Mouse (Mus musculus): Measurements from ENCODE around the gene Rasa4. TPM values are rescaled to one million over a fixed set of nuclear protein-coding genes. Genes with fewer than 3 reads are reported as not detected.

Gene Rasa4
- polyA plus RNA-seq, 1 experiment from 2014 or later: 2.3 TPM

Small RNAs within 50 kb of the gene (microRNA-seq; reads per million reads assigned to microRNA genes)
- gene Mir7035: not detected

Other genes with a start within 250 kb of the Rasa4 start
- gene Hspb1, start 196.0 kb upstream of the Rasa4 start, polyA plus RNA-seq (2015; fragmentation: Nextera tagmentation; extraction: Ambion mirVana): 794 and 965 TPM in 2 replicates
- 167 and 202 TPM in 2 replicates for gene Ywhag, start 149.3 kb upstream of the Rasa4 start, polyA plus RNA-seq (2015; fragmentation: Nextera tagmentation; extraction: Ambion mirVana)
- 0.45 and 0.91 TPM in 2 replicates for gene Ssc4d, start 109.4 kb upstream of the Rasa4 start, polyA plus RNA-seq (2015; fragmentation: Nextera tagmentation; extraction: Ambion mirVana)
- gene Zp3, start 103.8 kb upstream of the Rasa4 start, polyA plus RNA-seq (2015; fragmentation: Nextera tagmentation; extraction: Ambion mirVana): not detected in 2 replicates
- 21.8 and 22.5 TPM in 2 replicates for gene Dtx2, start 89.1 kb upstream of the Rasa4 start, polyA plus RNA-seq (2015; fragmentation: Nextera tagmentation; extraction: Ambion mirVana)
- gene Upk3b, start 45.4 kb upstream of the Rasa4 start, polyA plus RNA-seq (2015; fragmentation: Nextera tagmentation; extraction: Ambion mirVana): 26.7 and 28.7 TPM in 2 replicates
- 1.2 and 2.6 TPM in 2 replicates for gene Upk3bl, start 29.4 kb upstream of the Rasa4 start, polyA plus RNA-seq (2015; fragmentation: Nextera tagmentation; extraction: Ambion mirVana)
- 139 and 151 TPM in 2 replicates for gene Polr2j, start 32.7 kb downstream of the Rasa4 start, polyA plus RNA-seq (2015; fragmentation: Nextera tagmentation; extraction: Ambion mirVana)
- 21.7 and 23.6 TPM in 2 replicates for gene Lrwd1, start 52.2 kb downstream of the Rasa4 start, polyA plus RNA-seq (2015; fragmentation: Nextera tagmentation; extraction: Ambion mirVana)
- 12.5 and 13.0 TPM in 2 replicates for gene Alkbh4, start 52.2 kb downstream of the Rasa4 start, polyA plus RNA-seq (2015; fragmentation: Nextera tagmentation; extraction: Ambion mirVana)
- gene Orai2, start 86.8 kb downstream of the Rasa4 start, polyA plus RNA-seq (2015; fragmentation: Nextera tagmentation; extraction: Ambion mirVana): 3.6 and 4.3 TPM in 2 replicates
- gene Prkrip1, start 115.0 kb downstream of the Rasa4 start, polyA plus RNA-seq (2015; fragmentation: Nextera tagmentation; extraction: Ambion mirVana): 34.4 and 37.7 TPM in 2 replicates
- 1.7 TPM in 2 replicates for gene Sh2b2, start 162.6 kb downstream of the Rasa4 start, polyA plus RNA-seq (2015; fragmentation: Nextera tagmentation; extraction: Ambion mirVana)

Measured in heart, embryonic 16.5 days (tissue).